Mouse (Mus musculus) MEL (cell line): ENCODE results near the gene Fbxw11. TPM values are rescaled to one million over a fixed set of nuclear protein-coding genes. Genes with fewer than 3 reads are reported as not detected.

ENCODE experiments used
- DNase-seq: peaks from one replicate; pipeline ENCODE4 v3.0.0; 2011; ENCODE audit warnings: low read depth, low spot score
- H3K27ac ChIP-seq: 2 replicates; pipeline ENCODE4 v1.5.1; 2012; ENCODE audit warnings: low read depth, mild to moderate bottlenecking, control low read depth, low read length, moderate library complexity; ENCODE audit not compliant: control insufficient read depth
- H3K27me3 ChIP-seq, 2 experiments: fragments of 150-350 bp in 1 of 2; sonication (generic) in 1 of 2; 2 replicates each; pipeline ENCODE4 v1.6.1; 2012; ENCODE audit warnings: low read length in 2 of 2, mild to moderate bottlenecking in 2 of 2, improper control_type of control experiment in 1 of 2, moderate library complexity in 1 of 2; ENCODE audit not compliant: insufficient read depth in 2 of 2, control insufficient read depth in 1 of 2
- H3K36me3 ChIP-seq, 2 experiments: 2 replicates each; pipeline ENCODE4 v1.6.1; 2012 to 2014; ENCODE audit warnings: low read length in 2 of 2, improper control_type of control experiment in 1 of 2, inconsistent platforms in 1 of 2, mild to moderate bottlenecking in 1 of 2; ENCODE audit not compliant: insufficient read depth in 2 of 2, control insufficient read depth in 1 of 2
- H3K4me1 ChIP-seq, 2 experiments: fragments of 150-350 bp in 1 of 2; sonication (generic) in 1 of 2; 2 replicates each; pipeline ENCODE4 v1.6.1; 2012; ENCODE audit warnings: low read length in 2 of 2, improper control_type of control experiment in 1 of 2, mild to moderate bottlenecking in 1 of 2; ENCODE audit not compliant: insufficient read depth in 2 of 2, control insufficient read depth in 1 of 2
- H3K4me3 ChIP-seq, 2 experiments: fragments of 150-350 bp in 1 of 2; sonication (generic) in 1 of 2; 2 replicates each; pipeline ENCODE4 v1.5.1; 2012; ENCODE audit warnings: low read depth in 2 of 2, low read length in 2 of 2, mild to moderate bottlenecking in 2 of 2, moderate library complexity in 2 of 2, control low read depth in 1 of 2, improper control_type of control experiment in 1 of 2; ENCODE audit not compliant: control insufficient read depth in 1 of 2, insufficient read depth in 1 of 2
- H3K79me2 ChIP-seq: 2 replicates; pipeline ENCODE4 v1.6.1; 2012; ENCODE audit warnings: mild to moderate bottlenecking, low read length, moderate library complexity; ENCODE audit not compliant: control insufficient read depth, poor library complexity, insufficient read depth
- H3K9ac ChIP-seq: 2 replicates; pipeline ENCODE4 v1.6.1; 2012; ENCODE audit warnings: low read depth, mild to moderate bottlenecking, control low read depth, low read length, moderate library complexity; ENCODE audit not compliant: control insufficient read depth, poor library complexity, severe bottlenecking
- H3K9me3 ChIP-seq: fragments of 150-350 bp; sonication (generic); replicated peaks from 2 replicates; pipeline ENCODE4 v1.6.1; 2012; ENCODE audit warnings: mild to moderate bottlenecking, low read length, improper control_type of control experiment, moderate library complexity; ENCODE audit not compliant: insufficient read depth
- CTCF ChIP-seq, 3 experiments: IDR thresholded peaks in 2 of 3; conservative IDR thresholded peaks in 1 of 3; 2 replicates each; pipeline ENCODE4 v1.5.1; 2011 to 2012; ENCODE audit warnings: low read length in 3 of 3, low read depth in 2 of 3, mild to moderate bottlenecking in 2 of 3, improper control_type of control experiment in 1 of 3, inconsistent platforms in 1 of 3, mixed read lengths in 1 of 3, moderate library complexity in 1 of 3; ENCODE audit not compliant: control insufficient read depth in 1 of 3, insufficient read depth in 1 of 3, poor library complexity in 1 of 3, severe bottlenecking in 1 of 3
- ELF1 ChIP-seq: IDR thresholded peaks from 2 replicates; pipeline ENCODE4 v1.6.1; 2014; ENCODE audit warnings: low read depth, mild to moderate bottlenecking, inconsistent platforms, low read length, improper control_type of control experiment, moderate library complexity
- EP300 ChIP-seq, 2 experiments: IDR thresholded peaks; 2 replicates each; pipeline ENCODE4 v1.6.1; 2011; ENCODE audit warnings: improper control_type of control experiment in 2 of 2, low read length in 2 of 2, low read depth in 1 of 2, mild to moderate bottlenecking in 1 of 2
- GATA1 ChIP-seq: IDR thresholded peaks from 2 replicates; pipeline ENCODE4 v1.6.1; 2011; ENCODE audit warnings: low read depth, low read length, improper control_type of control experiment
- JUND ChIP-seq: IDR thresholded peaks from 2 replicates; pipeline ENCODE4 v1.6.1; 2011; ENCODE audit warnings: low read depth, mild to moderate bottlenecking, improper control_type of control experiment, low read length
- KAT2A ChIP-seq: conservative IDR thresholded peaks from 2 replicates; pipeline ENCODE4 v1.6.1; 2012; ENCODE audit warnings: low read depth, low read length, improper control_type of control experiment, inconsistent platforms
- MYC ChIP-seq: IDR thresholded peaks from 2 replicates; pipeline ENCODE4 v1.6.1; 2011; ENCODE audit warnings: low read depth, mild to moderate bottlenecking, low read length, improper control_type of control experiment, moderate library complexity
- POLR2AphosphoS2 ChIP-seq: IDR thresholded peaks from 2 replicates; pipeline ENCODE4 v1.6.1; 2011; ENCODE audit warnings: low read length, improper control_type of control experiment
- RCOR1 ChIP-seq: IDR thresholded peaks from 2 replicates; pipeline ENCODE4 v1.6.1; 2012; ENCODE audit warnings: low read depth, mild to moderate bottlenecking, inconsistent platforms, low read length, improper control_type of control experiment
- UBTF ChIP-seq: IDR thresholded peaks from 2 replicates; pipeline ENCODE4 v1.6.1; 2012; ENCODE audit warnings: low read depth, mild to moderate bottlenecking, inconsistent platforms, low read length, improper control_type of control experiment, moderate library complexity, borderline replicate concordance; ENCODE audit not compliant: insufficient read depth
- USF1 ChIP-seq: IDR thresholded peaks from 2 replicates; pipeline ENCODE4 v1.6.1; 2014; ENCODE audit warnings: low read depth, mild to moderate bottlenecking, inconsistent platforms, low read length, improper control_type of control experiment, moderate library complexity
- polyA plus RNA-seq, 2 experiments: library from polyadenylated mRNA; stranded (reverse) in 1 of 2; unstranded in 1 of 2; fragments of >175 nt in 1 of 2; fragments of >200 nt in 1 of 2; gene quantifications; 2 replicates each; pipeline versions ENCODE4 v1.2.1 to v1.2.4; 2012; ENCODE audit warnings: low replicate concordance in 2 of 2, low read depth in 1 of 2; ENCODE audit not compliant: insufficient read length in 2 of 2, insufficient read depth in 1 of 2, missing spikeins in 1 of 2
- total RNA-seq: library from RNA; depleted of rRNA; stranded (reverse); fragments of 300-350 nt; gene quantifications from 2 replicates; pipeline ENCODE4 v1.2.3, GENCODE M21; 2012; rRNA removed

The Fbxw11 gene
- total and polyA plus RNA-seq, 3 experiments, result 35.4 to 98.5 (median 53.5) TPM

DNA sequence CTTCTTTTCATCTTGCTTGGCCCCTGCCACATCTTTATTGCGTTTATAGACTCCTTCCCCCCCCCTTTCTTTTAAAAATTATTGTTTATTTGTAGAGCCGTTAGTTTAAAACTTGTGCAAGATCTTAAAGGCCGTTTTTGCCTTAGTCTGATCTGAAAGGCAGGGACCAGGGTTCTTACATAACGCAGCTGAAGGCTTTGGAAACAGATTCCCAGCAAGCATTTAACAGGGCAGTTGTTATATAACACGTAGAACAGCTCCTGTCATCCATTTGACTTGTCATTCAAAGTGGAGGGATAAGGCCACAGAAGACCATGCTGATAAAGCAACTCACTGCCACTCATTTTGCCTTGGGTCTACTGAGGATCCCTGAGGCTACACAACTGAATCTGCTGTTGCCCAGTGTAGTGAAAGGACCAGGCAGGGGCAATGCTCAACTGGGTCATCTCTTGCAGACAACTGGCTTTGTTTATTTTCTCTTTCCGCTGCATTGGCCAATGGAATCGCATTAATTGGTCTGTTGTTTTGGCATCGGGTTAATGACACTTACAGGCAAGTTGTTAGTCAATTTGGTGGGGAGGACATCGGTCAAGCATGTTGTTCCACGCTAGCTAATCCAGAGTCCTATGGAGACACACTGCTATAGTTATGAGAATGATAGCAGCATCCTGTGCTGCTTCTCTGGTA, 152.4 kb downstream of the Fbxw11 start:
- H3K9ac ChIP-seq, result no peak overlapping the region
- no peak overlapping the region for H3K27ac ChIP-seq
- peaks cover 0 to 1% of the 10 kb centered on the region in 2 experiments; a peak in 2 of 4 replicates for H3K27me3 ChIP-seq
- no peaks in the 10 kb centered on the region for H3K79me2 ChIP-seq
- no peak for DNase-seq
- no peaks in the 10 kb centered on the region for H3K36me3 ChIP-seq
- H3K4me3 ChIP-seq, result no peak overlapping the region
- TF ChIP-seq RCOR1 (no peak), ELF1 (no peak), EP300 (IDR thresholded peaks at IDR 0.05; ENCODE audit: low read depth in 1 of 2, low read length in 2 of 2) (no peak), GATA1 (no peak), KAT2A (no peak), USF1 (no peak), POLR2AphosphoS2 (no peak), MYC (no peak), UBTF (no peak), CTCF (IDR thresholded peaks at IDR 0.05 in 2 of 3, conservative IDR thresholded peaks at IDR 0.05 in 1 of 3; ENCODE audit: control insufficient read depth in 1 of 3, insufficient read depth in 1 of 3, low read depth in 2 of 3, low read length in 3 of 3, poor library complexity in 1 of 3, severe bottlenecking in 1 of 3) (no peak), JUND (no peak)
- no peaks in the 10 kb centered on the region for H3K9me3 ChIP-seq
- no peaks in the 10 kb centered on the region for H3K4me1 ChIP-seq

Other genes starting within 250 kb of the Fbxw11 start
- gene Ubtd2, start 187.4 kb upstream of the Fbxw11 start, total RNA-seq, result 22.4 and 25.7 TPM in 2 replicates
- gene Ubtd2, start 187.4 kb upstream of the Fbxw11 start, polyA plus RNA-seq, result 10 to 100 TPM in 1 of 2 experiments, not detected in 1; 28.7 TPM
- 0.77 and 0.82 TPM in 2 replicates for gene Efcab9, start 110.6 kb upstream of the Fbxw11 start, total RNA-seq
- gene Efcab9, start 110.6 kb upstream of the Fbxw11 start, polyA plus RNA-seq, result 1 to 10 TPM in 1 of 2 experiments, not detected in 1; 1.3 TPM
- gene Stk10, start 109.4 kb upstream of the Fbxw11 start, total RNA-seq, result 10.8 and 11.4 TPM in 2 replicates
- 10 to 100 TPM in 1 of 2 experiments, not detected in 1; 14.4 TPM for gene Stk10, start 109.4 kb upstream of the Fbxw11 start, polyA plus RNA-seq
- not detected in 2 replicates for gene Smim23, start 181.9 kb downstream of the Fbxw11 start, total RNA-seq
- gene Smim23, start 181.9 kb downstream of the Fbxw11 start, polyA plus RNA-seq, result not detected